Mouse (Mus musculus) kidney, embryonic 16.5 days (tissue): ENCODE results near the gene Stx19. TPM values are rescaled to one million over a fixed set of nuclear protein-coding genes. Genes with fewer than 3 reads are reported as not detected.

ENCODE experiments used
- ATAC-seq: fragments of 200-750 bp; cut with Nextera tagmentation; 2 replicates; pipeline ENCODE4 v1.8.0; 2017; ENCODE audit warnings: moderate TSS enrichment; ENCODE audit not compliant: low FRiP score, low TSS enrichment
- H3K27ac ChIP-seq: fragments of 300-500 bp; sonication (generic); 2 replicates; pipeline ENCODE4 v1.5.1; 2014; ENCODE audit warnings: low read length
- H3K27me3 ChIP-seq: fragments of 300-500 bp; sonication (generic); 2 replicates; pipeline ENCODE4 v1.6.1; 2014; ENCODE audit warnings: low read length, control low read depth, mixed read lengths; ENCODE audit not compliant: insufficient read depth
- H3K36me3 ChIP-seq: fragments of 300-500 bp; sonication (generic); 2 replicates; pipeline ENCODE4 v1.6.1; 2014; ENCODE audit warnings: low read length, control low read depth, mixed read lengths; ENCODE audit not compliant: insufficient read depth
- H3K4me1 ChIP-seq: fragments of 300-500 bp; sonication (generic); 2 replicates; pipeline ENCODE4 v1.6.1; 2014; ENCODE audit warnings: low read length, control low read depth, mixed read lengths; ENCODE audit not compliant: insufficient read depth
- H3K4me2 ChIP-seq: fragments of 300-500 bp; sonication (generic); replicated peaks from 2 replicates; pipeline ENCODE4 v1.6.1; 2014; ENCODE audit warnings: low read depth, low read length
- H3K4me3 ChIP-seq: fragments of 300-500 bp; sonication (generic); 2 replicates; pipeline ENCODE4 v1.5.1; 2014; ENCODE audit warnings: mild to moderate bottlenecking, low read length
- H3K9ac ChIP-seq: fragments of 300-500 bp; sonication (generic); replicated peaks from 2 replicates; pipeline ENCODE4 v1.6.1; 2014; ENCODE audit warnings: low read length
- H3K9me3 ChIP-seq: fragments of 300-500 bp; sonication (generic); 2 replicates; pipeline ENCODE4 v1.6.1; 2016; ENCODE audit warnings: low read length, control low read depth
- WGBS: fragments of 180-500 bp; shearing (Covaris S2); extraction: QIAGEN DNeasy Blood & Tissue Kit; methylation state at CpG from one replicate; pipeline ENCODE4 v1.1.7; 2014; 5-methylcytosine and 5-hydroxymethylcytosine counted together
- polyA plus RNA-seq: library from polyadenylated mRNA; unstranded; fragments of >200 nt; fragmentation: Nextera tagmentation; extraction: Ambion mirVana; gene quantifications from 2 replicates; pipeline ENCODE4 v1.2.1, GENCODE M21; 2015

Gene Stx19
- polyA plus RNA-seq, 1 experiment from 2014 or later = 0.37 TPM

DNA sequence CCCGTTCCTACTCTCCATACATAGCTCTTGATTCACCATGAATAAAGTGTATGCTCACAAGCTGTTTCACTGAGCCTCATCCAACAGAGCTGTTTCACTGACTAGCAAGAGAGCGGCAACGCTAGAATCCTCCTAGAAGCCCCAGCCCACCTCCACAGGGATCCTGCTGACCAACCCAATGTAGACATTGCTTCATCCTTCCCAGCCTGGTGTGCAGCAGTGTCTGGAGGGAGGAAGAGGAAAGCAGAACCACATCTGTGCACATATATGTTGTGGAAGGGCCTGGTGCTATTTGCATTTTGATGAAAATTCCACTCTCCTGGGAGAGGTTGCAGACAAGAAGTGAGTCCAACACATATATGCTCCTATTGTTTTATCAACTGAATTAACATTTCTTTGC is 9.9 kb upstream of the Stx19 start:
- no peak for ATAC-seq
- no peak overlapping the region for H3K27ac ChIP-seq
- 94% methylated on average over 3 of the region's 3 CpGs for WGBS
- no peaks in the 10 kb centered on the region for H3K27me3 ChIP-seq
- H3K9me3 ChIP-seq = no peaks in the 10 kb centered on the region
- no peak overlapping the region for H3K4me3 ChIP-seq
- H3K4me2 ChIP-seq = no peak overlapping the region
- no peak overlapping the region for H3K9ac ChIP-seq
- H3K4me1 ChIP-seq = no peaks in the 10 kb centered on the region
- peaks cover 10% of the 10 kb centered on the region; the same call in 1 of the 2 replicates for H3K36me3 ChIP-seq

DNA sequence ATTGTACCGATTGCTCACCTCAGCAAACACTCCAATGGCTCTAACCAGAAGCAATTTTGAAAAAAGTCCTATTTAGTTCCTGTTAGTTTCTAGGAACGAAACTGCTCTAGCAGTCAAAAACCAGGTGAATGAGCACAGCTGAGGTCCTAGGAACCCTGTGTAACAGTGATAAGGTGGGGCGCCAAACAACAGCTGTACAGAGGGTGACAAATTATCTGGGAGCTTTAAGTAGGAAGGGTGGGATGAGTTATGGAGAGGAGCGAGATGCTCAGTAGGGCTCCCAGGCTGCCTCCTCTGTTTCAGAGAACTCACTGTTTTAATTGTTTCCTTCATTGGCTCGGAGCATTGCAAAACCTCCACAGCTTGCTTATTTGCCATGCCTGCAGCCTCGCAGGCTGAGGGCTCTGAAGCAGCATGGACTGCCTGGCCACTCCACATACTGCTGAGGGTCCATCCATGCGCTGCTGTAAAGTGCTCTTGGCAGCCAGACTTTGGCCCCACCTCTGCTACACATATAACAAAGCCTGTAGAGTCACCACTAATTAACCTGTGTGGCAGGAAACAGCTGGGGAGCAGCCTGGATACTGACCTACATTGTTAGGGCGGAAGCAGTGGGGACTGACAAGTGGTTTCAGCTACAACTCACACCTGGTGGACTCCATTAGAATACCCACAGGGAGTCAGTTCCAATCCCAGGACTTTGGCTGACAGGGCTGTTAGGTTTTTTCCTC is 7.1 kb upstream of the Stx19 start:
- Histone ChIP-seq H3K4me1 (no peaks in the 10 kb centered on the region), H3K4me2 (no peak overlapping the region), H3K4me3 (no peak overlapping the region), H3K36me3 (0 out of 2 replicates have a peak, but pooled peaks cover 4% of the 10 kb centered on the region), H3K9ac (no peak overlapping the region), H3K27ac (no peak overlapping the region), H3K9me3 (no peaks in the 10 kb centered on the region), H3K27me3 (no peaks in the 10 kb centered on the region)
- 61% methylated on average over 8 of the region's 8 CpGs for WGBS
- peak; percentile 86 for ATAC-seq

DNA sequence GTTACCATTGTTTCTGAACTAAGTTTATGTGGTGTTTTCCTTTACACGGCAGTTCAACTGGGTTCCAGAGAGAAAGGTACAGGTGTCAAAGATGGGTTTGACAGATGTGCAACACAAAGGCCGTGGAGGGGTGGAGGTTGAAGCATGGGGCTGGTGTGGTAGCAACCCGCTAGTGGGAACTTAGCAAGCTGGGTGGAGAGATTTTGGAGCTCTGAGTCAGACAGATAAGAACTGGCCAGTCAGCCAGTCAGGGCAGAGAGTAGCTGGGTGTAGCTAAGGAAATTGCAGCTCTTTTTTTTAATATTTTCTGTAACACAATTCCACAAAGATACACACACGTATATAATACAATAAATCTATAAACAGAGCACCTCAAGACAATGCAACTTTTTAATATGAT is 3.6 kb upstream of the Stx19 start:
- no peak overlapping the region for H3K27ac ChIP-seq
- 0 out of 2 replicates have a peak, but pooled peaks cover 4% of the 10 kb centered on the region for H3K36me3 ChIP-seq
- no peak overlapping the region for H3K9ac ChIP-seq
- H3K27me3 ChIP-seq = no peaks in the 10 kb centered on the region
- ATAC-seq = no peak
- WGBS = 88% methylated on average over 4 of the region's 4 CpGs
- H3K4me3 ChIP-seq = no peak overlapping the region
- no peaks in the 10 kb centered on the region for H3K4me1 ChIP-seq
- H3K9me3 ChIP-seq = no peaks in the 10 kb centered on the region
- no peak overlapping the region for H3K4me2 ChIP-seq

DNA sequence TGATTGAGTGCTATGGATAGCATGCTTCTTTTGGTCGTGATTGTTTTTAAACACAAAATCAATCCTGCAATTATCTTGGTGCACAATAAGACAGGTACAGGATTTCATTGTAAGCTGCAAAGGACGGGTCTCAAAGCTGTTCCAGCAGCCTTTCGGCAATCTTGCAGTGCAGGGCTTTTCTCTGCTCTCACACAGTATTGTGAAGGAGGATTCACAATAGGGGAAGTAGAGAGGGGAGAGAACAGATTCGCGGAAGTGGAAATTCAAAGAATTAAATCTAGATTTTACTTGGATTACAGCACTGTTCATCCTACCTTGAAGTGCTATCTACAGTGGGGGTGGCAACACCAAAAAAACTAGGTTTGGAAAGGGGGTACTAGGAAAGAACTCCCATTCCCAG is 686 bp upstream of the Stx19 start:
- Histone ChIP-seq H3K27me3 (no peaks in the 10 kb centered on the region), H3K4me1 (no peaks in the 10 kb centered on the region), H3K9me3 (no peaks in the 10 kb centered on the region), H3K27ac (no peak overlapping the region), H3K9ac (no peak overlapping the region), H3K4me2 (no peak overlapping the region), H3K4me3 (no peak overlapping the region), H3K36me3 (no peaks in the 10 kb centered on the region)
- no peak for ATAC-seq
- 90% methylated on average over 5 of the region's 5 CpGs for WGBS

DNA sequence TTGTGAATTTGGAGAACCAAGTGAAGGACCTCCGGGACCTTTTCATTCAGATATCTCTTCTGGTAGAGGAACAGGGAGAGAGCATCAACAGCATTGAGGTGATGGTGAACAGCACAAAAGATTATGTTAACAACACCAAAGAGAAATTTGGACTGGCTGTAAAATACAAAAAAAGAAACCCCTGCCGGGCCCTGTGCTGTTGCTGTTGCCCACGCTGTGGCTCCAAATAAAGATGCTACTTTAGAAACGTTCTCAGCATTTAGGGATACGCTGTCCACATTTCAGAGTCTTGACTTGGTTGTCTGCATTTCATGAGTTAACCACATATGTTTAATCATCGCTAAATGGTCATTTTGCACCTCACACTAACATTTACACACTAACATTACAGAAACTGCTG is 8.0 kb downstream of the Stx19 start:
- ATAC-seq = no peak
- 96% methylated on average over 6 of the region's 6 CpGs for WGBS

DNA sequence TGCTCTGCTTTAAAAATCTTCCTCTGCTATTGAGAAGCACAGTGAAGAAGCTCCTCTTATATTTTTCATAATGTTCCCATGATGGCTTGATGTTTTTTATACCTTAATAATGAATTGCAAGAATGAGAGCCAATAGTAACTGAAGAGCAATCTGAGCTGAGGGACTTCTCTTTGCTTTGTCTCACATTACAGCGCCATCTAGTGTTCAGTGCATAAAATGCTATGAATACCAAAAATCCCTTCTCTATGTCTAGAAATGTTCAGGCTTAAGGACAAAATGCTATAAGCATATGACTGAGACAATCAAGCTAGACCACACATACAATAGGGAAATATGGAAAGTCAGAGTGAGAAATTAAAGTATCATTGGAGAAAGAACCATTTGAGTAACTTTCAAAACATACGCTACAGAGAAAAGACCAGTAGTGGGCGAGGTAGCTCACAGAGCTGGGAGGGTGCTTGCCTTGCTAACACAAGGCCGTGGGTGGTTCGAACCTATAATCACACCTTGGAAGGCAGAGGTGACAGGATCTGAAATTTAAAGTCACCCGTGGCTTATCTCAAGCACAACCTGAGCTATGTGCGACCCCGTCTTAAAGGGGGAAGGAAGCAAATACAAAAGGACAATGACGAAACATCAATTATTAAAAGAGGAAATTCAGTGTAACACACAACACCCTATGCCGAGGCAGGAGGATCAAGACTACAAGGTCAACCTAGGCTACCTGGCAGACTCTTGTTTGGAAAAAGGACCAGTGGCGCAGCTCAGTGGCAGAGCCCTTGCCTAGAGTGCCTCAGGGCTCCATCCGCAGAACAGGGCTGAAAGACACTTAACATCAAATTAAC is 11.9 kb downstream of the Stx19 start:
- Histone ChIP-seq H3K27ac (no peak overlapping the region), H3K36me3 (no peaks in the 10 kb centered on the region), H3K9ac (no peak overlapping the region), H3K4me3 (no peak overlapping the region), H3K27me3 (no peaks in the 10 kb centered on the region), H3K4me2 (no peak overlapping the region), H3K9me3 (no peaks in the 10 kb centered on the region), H3K4me1 (no peaks in the 10 kb centered on the region)
- peak; percentile 35; the same call in 1 of the 2 replicates for ATAC-seq
- 76% methylated on average over 12 of the region's 12 CpGs for WGBS

More for the DNA sequence above, 8.0 kb downstream of the Stx19 start:
- H3K4me1 ChIP-seq = no peaks in the 10 kb centered on the region
- H3K9me3 ChIP-seq = no peaks in the 10 kb centered on the region
- no peaks in the 10 kb centered on the region for H3K36me3 ChIP-seq
- no peaks in the 10 kb centered on the region for H3K27me3 ChIP-seq
- H3K27ac ChIP-seq = no peak overlapping the region
- no peak overlapping the region for H3K9ac ChIP-seq
- H3K4me3 ChIP-seq = no peak overlapping the region
- H3K4me2 ChIP-seq = no peak overlapping the region

DNA sequence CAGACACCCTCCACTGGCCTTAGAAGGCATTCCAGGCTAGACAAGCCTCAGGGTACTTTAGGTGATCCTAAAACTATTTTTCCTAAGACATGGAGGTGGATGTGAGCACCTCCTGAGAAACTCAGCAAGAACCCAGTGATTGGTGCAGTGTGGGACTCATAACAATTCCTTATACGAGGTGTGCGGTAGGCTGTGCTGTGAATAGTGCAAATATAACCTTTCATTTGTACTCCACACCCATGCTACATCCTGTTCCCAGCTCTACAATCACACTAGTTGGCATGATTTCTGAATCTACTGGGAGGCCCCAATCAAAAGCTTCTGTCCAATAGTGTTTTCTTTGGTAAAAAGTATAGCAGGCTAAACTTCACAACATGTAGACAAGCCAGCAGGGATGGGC is 17.6 kb downstream of the Stx19 start:
- Histone ChIP-seq H3K4me1 (no peaks in the 10 kb centered on the region), H3K4me2 (no peak overlapping the region), H3K27me3 (no peaks in the 10 kb centered on the region), H3K36me3 (no peaks in the 10 kb centered on the region), H3K27ac (no peak overlapping the region), H3K4me3 (no peak overlapping the region), H3K9ac (no peak overlapping the region), H3K9me3 (no peaks in the 10 kb centered on the region)
- WGBS = 74% methylated on average over 2 of the region's 2 CpGs
- no peak; the same call in 1 of the 2 replicates for ATAC-seq

DNA sequence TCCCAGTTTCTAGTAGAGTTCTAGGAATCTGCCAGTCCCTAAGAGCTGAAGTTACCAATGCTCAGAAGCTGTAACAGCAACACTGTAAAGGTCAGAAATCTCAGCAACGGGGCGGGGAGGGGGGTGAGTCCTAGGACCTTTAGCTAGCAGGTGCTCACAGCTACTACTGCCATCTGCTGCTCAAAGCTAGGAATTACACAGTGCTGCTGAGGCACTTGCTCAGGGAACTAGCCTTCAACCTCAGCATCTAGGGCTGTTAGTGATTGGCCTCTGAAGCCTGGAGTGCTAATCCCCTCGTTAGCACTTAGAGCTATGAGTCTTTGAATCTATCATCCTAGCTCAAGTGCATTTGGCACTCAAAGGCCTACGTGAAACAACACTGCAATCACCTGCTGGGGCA is 18.0 kb downstream of the Stx19 start:
- ATAC-seq = peak; percentile 69; the same call in 1 of the 2 replicates
- Histone ChIP-seq H3K36me3 (no peaks in the 10 kb centered on the region), H3K4me3 (no peak overlapping the region), H3K27me3 (no peaks in the 10 kb centered on the region), H3K4me2 (no peak overlapping the region), H3K4me1 (no peaks in the 10 kb centered on the region), H3K27ac (no peak overlapping the region), H3K9me3 (no peaks in the 10 kb centered on the region), H3K9ac (no peak overlapping the region)
- WGBS = 15% methylated on average over 4 of the region's 4 CpGs

DNA sequence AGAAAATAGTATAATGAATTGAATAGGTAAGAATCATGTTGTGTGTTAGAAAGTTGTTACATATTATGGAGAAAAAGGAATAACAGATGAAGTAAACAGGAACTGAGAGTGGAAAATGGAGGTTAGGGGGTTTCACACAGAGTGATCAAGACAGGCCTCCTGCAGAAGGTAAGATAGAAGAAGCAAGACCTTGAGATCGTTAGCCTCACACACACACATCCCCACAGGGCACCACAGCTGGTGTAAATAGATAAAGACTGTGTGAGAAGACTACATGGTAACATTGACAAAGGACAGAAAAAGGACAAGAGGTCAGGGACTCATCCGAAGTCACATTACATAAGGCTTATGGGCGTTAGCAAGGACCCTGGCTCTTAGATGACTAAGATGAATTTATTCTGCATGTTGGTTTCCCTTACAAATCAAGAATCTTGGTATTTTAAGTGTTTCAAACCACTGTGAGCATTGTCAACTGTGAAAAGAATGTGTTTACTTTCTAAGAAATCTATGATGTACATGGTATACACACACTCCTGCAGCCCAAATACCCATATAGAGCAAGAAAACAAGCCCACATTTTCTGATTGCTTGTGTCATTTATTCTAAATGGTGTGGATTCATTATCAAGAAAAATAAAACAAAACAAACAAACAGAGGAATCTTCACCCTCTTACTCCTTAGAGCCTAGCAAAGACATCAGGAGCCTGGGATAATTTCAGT is 19.7 kb downstream of the Stx19 start:
- Histone ChIP-seq H3K4me2 (no peak overlapping the region), H3K36me3 (no peaks in the 10 kb centered on the region), H3K4me1 (peaks cover 5% of the 10 kb centered on the region; the same call in 1 of the 2 replicates), H3K9ac (no peak overlapping the region), H3K27ac (no peak overlapping the region), H3K4me3 (no peak overlapping the region), H3K9me3 (no peaks in the 10 kb centered on the region), H3K27me3 (no peaks in the 10 kb centered on the region)
- no peak for ATAC-seq
- WGBS = 81% methylated on average over 3 of the region's 3 CpGs
